Mouse (Mus musculus) brain, adult 10 weeks (tissue): Measurements from ENCODE around the gene Tjp2. TPM values are rescaled to one million over a fixed set of nuclear protein-coding genes. Genes with fewer than 3 reads are reported as not detected.

Experiments used
- polyA plus RNA-seq: library from polyadenylated mRNA; stranded (reverse); fragments of 350-450 nt; fragmentation: Illumina TruSeq; extraction: RNeasy Lipid Tissue Mini Kit (QIAGEN cat#74804); gene quantifications from one replicate; pipeline ENCODE4 v1.2.3, GENCODE M21; 2015; ENCODE audit warnings: low read depth, low replicate concordance

The Tjp2 gene
- polyA plus RNA-seq = 16.9 TPM

GRCm38 (mm10) chr19:24224500-24225304 lies at the start of gene Tjp2:
Gene Tjp2 (minus strand): TSS chr19:24225030.

Other genes with a start within 250 kb of the Tjp2 start
- 14.2 TPM for gene Fam189a2, start 194.0 kb downstream of the Tjp2 start, polyA plus RNA-seq
- 12.3 TPM for gene Fxn, start 55.6 kb upstream of the Tjp2 start, polyA plus RNA-seq